Mouse (Mus musculus): Measurements from ENCODE around the gene Ica1l. TPM values are rescaled to one million over a fixed set of nuclear protein-coding genes. Genes with fewer than 3 reads are reported as not detected.

The Ica1l gene
- polyA plus RNA-seq, 1 experiment, result 0.03 TPM

- H3K4me1 ChIP-seq (ENCODE audit: control insufficient read depth, insufficient read depth, insufficient read length, low read length), result peaks cover 5% of the 10 kb centered on the region
- H3K36me3 ChIP-seq (ENCODE audit: control insufficient read depth, insufficient read depth, low read length), result no peaks in the 10 kb centered on the region
- WGBS, result 92% methylated on average over 1 of the region's 1 CpGs
- no peak overlapping the region for H3K4me3 ChIP-seq (ENCODE audit: low read depth, low read length)
- H3K27ac ChIP-seq (ENCODE audit: insufficient read depth, low read depth, low read length), result no peak overlapping the region
- peaks cover 17% of the 10 kb centered on the region for H3K27me3 ChIP-seq (ENCODE audit: control insufficient read depth, insufficient read depth, low read length)
- TF ChIP-seq CTCF (IDR thresholded peaks at IDR 0.05; ENCODE audit: extremely low read depth, insufficient read length, insufficient replicate concordance, low read depth, low read length), result no peak
- no peak for TF ChIP-seq POLR2A (IDR thresholded peaks at IDR 0.05; ENCODE audit: low read depth, low read length)
Observed at GRCm38 (mm10) chr1:60044595-60044994, 1.6 kb upstream of the Ica1l start.

GRCm38 (mm10) chr1:60042398-60042795, 587 bp downstream of the Ica1l start:
- Histone ChIP-seq H3K4me1 (ENCODE audit: control insufficient read depth, insufficient read depth, insufficient read length, low read length) (peaks cover 5% of the 10 kb centered on the region), H3K4me3 (ENCODE audit: low read depth, low read length) (peak overlapping the region; percentile 64), H3K27ac (ENCODE audit: insufficient read depth, low read depth, low read length) (no peak overlapping the region), H3K36me3 (ENCODE audit: control insufficient read depth, insufficient read depth, low read length) (no peaks in the 10 kb centered on the region), H3K27me3 (ENCODE audit: control insufficient read depth, insufficient read depth, low read length) (peaks cover 17% of the 10 kb centered on the region)
- TF ChIP-seq CTCF (IDR thresholded peaks at IDR 0.05; ENCODE audit: extremely low read depth, insufficient read length, insufficient replicate concordance, low read depth, low read length), result no peak
- no peak for TF ChIP-seq POLR2A (IDR thresholded peaks at IDR 0.05; ENCODE audit: low read depth, low read length)
- WGBS, result 4% methylated on average over 19 of the region's 19 CpGs

DNA sequence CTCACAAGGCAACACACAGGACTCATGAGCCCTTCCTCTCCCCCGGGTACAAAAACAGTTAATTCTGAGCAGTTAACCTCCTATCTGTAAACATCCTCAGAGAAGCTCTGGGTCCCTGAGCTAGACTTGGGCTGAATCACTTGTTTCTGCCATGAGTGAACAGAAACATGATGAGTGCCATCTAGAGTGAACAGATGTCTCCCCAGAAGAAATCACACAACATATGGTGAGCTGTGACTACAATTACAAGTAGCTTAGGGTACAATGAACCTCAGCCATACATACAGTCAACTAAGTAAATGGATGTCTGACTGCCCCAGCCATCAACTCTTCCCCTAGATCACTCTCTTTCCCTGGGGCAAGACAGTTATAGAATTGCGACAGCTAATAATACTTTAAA, 7.9 kb downstream of the Ica1l start:
- no peak overlapping the region for H3K4me3 ChIP-seq (ENCODE audit: low read depth, low read length)
- TF ChIP-seq POLR2A (IDR thresholded peaks at IDR 0.05; ENCODE audit: low read depth, low read length) (no peak), CTCF (IDR thresholded peaks at IDR 0.05; ENCODE audit: extremely low read depth, insufficient read length, insufficient replicate concordance, low read depth, low read length) (no peak)
- no peak overlapping the region for H3K27ac ChIP-seq (ENCODE audit: insufficient read depth, low read depth, low read length)
- H3K36me3 ChIP-seq (ENCODE audit: control insufficient read depth, insufficient read depth, low read length), result no peaks in the 10 kb centered on the region
- 92% methylated on average over 2 of the region's 2 CpGs for WGBS
- no peaks in the 10 kb centered on the region for H3K27me3 ChIP-seq (ENCODE audit: control insufficient read depth, insufficient read depth, low read length)
- no peaks in the 10 kb centered on the region for H3K4me1 ChIP-seq (ENCODE audit: control insufficient read depth, insufficient read depth, insufficient read length, low read length)

DNA sequence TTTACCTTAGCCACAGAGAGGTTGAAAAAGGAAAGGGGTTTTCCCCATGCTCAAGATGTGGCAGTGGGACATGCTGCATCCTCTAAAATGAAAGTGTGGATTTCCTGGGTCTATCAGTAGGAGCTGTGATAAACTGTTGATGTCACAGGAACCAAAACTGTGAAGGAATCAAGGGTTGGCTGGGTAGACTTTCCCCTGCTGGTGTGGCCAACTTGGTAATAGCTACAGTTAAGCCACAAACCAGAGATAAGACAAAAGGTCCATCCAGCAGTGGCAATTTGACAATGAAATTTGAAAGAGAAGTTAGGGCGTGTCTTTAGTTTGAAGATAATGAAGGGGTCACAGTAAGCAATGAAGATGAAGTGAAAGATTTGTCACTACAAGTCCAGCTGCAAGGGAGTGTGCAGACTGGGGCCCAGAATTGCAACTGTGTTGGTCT, 25.9 kb downstream of the Ica1l start:
- TF ChIP-seq CTCF (IDR thresholded peaks at IDR 0.05; ENCODE audit: extremely low read depth, insufficient read length, insufficient replicate concordance, low read depth, low read length) (no peak), POLR2A (IDR thresholded peaks at IDR 0.05; ENCODE audit: low read depth, low read length) (no peak)
- peaks cover 6% of the 10 kb centered on the region; the same call in 1 of the 2 replicates for H3K4me1 ChIP-seq (ENCODE audit: control insufficient read depth, insufficient read depth, insufficient read length, low read length)
- 43% methylated on average over 1 of the region's 1 CpGs for WGBS
- H3K27me3 ChIP-seq (ENCODE audit: control insufficient read depth, insufficient read depth, low read length), result no peaks in the 10 kb centered on the region; the same call in 1 of the 2 replicates
- no peak overlapping the region for H3K27ac ChIP-seq (ENCODE audit: insufficient read depth, low read depth, low read length)
- no peaks in the 10 kb centered on the region for H3K36me3 ChIP-seq (ENCODE audit: control insufficient read depth, insufficient read depth, low read length)
- no peak overlapping the region for H3K4me3 ChIP-seq (ENCODE audit: low read depth, low read length)

- TF ChIP-seq POLR2A (IDR thresholded peaks at IDR 0.05; ENCODE audit: low read depth, low read length) (no peak), CTCF (IDR thresholded peaks at IDR 0.05; ENCODE audit: extremely low read depth, insufficient read length, insufficient replicate concordance, low read depth, low read length) (no peak)
- 67% methylated on average over 5 of the region's 5 CpGs for WGBS
- peaks cover 6% of the 10 kb centered on the region; the same call in 1 of the 2 replicates for H3K4me1 ChIP-seq (ENCODE audit: control insufficient read depth, insufficient read depth, insufficient read length, low read length)
- H3K27me3 ChIP-seq (ENCODE audit: control insufficient read depth, insufficient read depth, low read length), result no peaks in the 10 kb centered on the region; the same call in 1 of the 2 replicates
- H3K4me3 ChIP-seq (ENCODE audit: low read depth, low read length), result no peak overlapping the region
- H3K27ac ChIP-seq (ENCODE audit: insufficient read depth, low read depth, low read length), result no peak overlapping the region; the same call in 1 of the 2 replicates
- H3K36me3 ChIP-seq (ENCODE audit: control insufficient read depth, insufficient read depth, low read length), result no peaks in the 10 kb centered on the region
Observed at GRCm38 (mm10) chr1:60016136-60016611, 26.8 kb downstream of the Ica1l start.

GRCm38 (mm10) chr1:60015511-60015910, 27.5 kb downstream of the Ica1l start:
- Histone ChIP-seq H3K36me3 (ENCODE audit: control insufficient read depth, insufficient read depth, low read length) (no peaks in the 10 kb centered on the region), H3K27ac (ENCODE audit: insufficient read depth, low read depth, low read length) (no peak overlapping the region), H3K4me1 (ENCODE audit: control insufficient read depth, insufficient read depth, insufficient read length, low read length) (peaks cover 6% of the 10 kb centered on the region; the same call in 1 of the 2 replicates), H3K4me3 (ENCODE audit: low read depth, low read length) (no peak overlapping the region), H3K27me3 (ENCODE audit: control insufficient read depth, insufficient read depth, low read length) (no peaks in the 10 kb centered on the region; the same call in 1 of the 2 replicates)
- TF ChIP-seq POLR2A (IDR thresholded peaks at IDR 0.05; ENCODE audit: low read depth, low read length) (no peak), CTCF (IDR thresholded peaks at IDR 0.05; ENCODE audit: extremely low read depth, insufficient read length, insufficient replicate concordance, low read depth, low read length) (no peak)
- 85% methylated on average over 6 of the region's 6 CpGs for WGBS

DNA sequence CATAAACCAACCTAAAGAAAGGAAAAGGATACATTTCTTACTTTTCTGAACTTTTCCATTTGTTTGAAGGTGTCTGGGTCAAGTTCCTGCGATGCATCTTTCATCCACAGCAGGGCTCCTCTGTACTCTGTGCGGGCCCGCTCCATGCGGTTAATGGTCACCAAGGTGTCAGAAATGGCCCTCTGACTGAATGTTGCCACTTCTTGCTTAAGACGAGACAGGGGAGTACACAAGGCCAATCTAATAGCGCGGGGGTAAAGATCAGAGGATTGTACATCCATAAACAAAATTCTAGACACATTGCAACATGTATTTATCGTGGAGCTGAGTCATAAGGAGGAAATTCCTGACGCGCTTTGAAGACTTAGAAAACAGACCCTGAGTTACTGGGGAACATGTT, 29.2 kb downstream of the Ica1l start:
- Histone ChIP-seq H3K27me3 (ENCODE audit: control insufficient read depth, insufficient read depth, low read length) (no peaks in the 10 kb centered on the region; the same call in 1 of the 2 replicates), H3K4me1 (ENCODE audit: control insufficient read depth, insufficient read depth, insufficient read length, low read length) (peaks cover 6% of the 10 kb centered on the region; the same call in 1 of the 2 replicates), H3K36me3 (ENCODE audit: control insufficient read depth, insufficient read depth, low read length) (no peaks in the 10 kb centered on the region), H3K4me3 (ENCODE audit: low read depth, low read length) (no peak overlapping the region), H3K27ac (ENCODE audit: insufficient read depth, low read depth, low read length) (no peak overlapping the region)
- TF ChIP-seq CTCF (IDR thresholded peaks at IDR 0.05; ENCODE audit: extremely low read depth, insufficient read length, insufficient replicate concordance, low read depth, low read length) (no peak), POLR2A (IDR thresholded peaks at IDR 0.05; ENCODE audit: low read depth, low read length) (no peak)
- WGBS, result 82% methylated on average over 10 of the region's 10 CpGs
